Mouse (Mus musculus) lung, postnatal 0 days (tissue): ENCODE data around the gene Rtl1.

Experiments
- CTCF ChIP-seq: IDR thresholded peaks from 2 replicates; pipeline ENCODE4 v1.5.1; 2016; ENCODE audit warnings: antibody characterized with exemption, mild to moderate bottlenecking
- EP300 ChIP-seq: IDR thresholded peaks from 2 replicates; pipeline ENCODE4 v1.6.1; 2016; ENCODE audit warnings: antibody characterized with exemption, mild to moderate bottlenecking, control low read depth

DNA sequence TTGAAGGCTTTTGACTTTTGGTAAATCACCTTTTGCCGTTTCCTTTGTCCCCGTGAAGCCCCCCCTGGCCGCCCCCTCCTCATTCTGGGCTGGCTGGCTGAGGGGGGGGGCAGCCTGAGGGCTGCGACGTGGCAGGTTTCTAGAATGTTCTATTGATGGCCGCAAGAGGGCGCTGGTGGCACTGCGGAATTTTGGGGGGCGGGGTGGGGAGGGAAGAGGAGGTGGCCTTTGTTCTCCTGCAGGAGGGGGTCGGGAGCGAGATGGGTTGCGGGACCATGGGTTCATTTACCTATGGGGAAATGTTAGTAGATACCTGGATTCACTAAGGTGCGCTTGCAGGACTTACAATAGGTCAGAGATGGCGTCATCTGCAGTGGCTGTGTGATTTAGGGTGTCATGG, 58.1 kb downstream of the Rtl1 start:
- peak; percentile 55 for TF ChIP-seq CTCF
- TF ChIP-seq EP300 = no peak
